Mouse (Mus musculus) fibroblast of lung, adult 2 months (primary cell): ENCODE results near the gene Clec2d.
A peak's percentile ranks its signal among the peaks of the same experiment; 100 is the strongest.

Experiments
- DNase-seq: peaks from one replicate; pipeline ENCODE4 v3.0.0-alpha.2; 2011; ENCODE audit warnings: low read depth

The Clec2d gene

DNA sequence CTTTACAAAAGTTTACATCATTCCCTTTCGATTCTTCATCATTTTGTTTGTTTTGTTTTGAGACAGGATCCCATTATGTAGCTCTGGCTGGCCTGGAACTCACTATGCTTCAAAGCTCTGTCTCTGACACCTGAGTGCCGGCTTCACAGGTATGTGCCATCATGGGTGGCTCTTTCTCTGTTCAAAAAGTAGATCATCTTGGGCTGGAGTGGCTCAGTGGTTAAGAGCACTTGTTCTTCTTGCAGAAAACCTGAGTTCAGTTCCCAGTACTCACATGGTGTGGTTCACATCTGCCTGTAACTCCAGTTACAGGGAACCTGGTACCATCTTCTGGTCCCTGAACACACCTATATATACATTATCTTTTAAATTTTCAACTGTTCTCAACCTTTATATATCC, 44.7 kb downstream of the Clec2d start:
- no peak for DNase-seq

DNA sequence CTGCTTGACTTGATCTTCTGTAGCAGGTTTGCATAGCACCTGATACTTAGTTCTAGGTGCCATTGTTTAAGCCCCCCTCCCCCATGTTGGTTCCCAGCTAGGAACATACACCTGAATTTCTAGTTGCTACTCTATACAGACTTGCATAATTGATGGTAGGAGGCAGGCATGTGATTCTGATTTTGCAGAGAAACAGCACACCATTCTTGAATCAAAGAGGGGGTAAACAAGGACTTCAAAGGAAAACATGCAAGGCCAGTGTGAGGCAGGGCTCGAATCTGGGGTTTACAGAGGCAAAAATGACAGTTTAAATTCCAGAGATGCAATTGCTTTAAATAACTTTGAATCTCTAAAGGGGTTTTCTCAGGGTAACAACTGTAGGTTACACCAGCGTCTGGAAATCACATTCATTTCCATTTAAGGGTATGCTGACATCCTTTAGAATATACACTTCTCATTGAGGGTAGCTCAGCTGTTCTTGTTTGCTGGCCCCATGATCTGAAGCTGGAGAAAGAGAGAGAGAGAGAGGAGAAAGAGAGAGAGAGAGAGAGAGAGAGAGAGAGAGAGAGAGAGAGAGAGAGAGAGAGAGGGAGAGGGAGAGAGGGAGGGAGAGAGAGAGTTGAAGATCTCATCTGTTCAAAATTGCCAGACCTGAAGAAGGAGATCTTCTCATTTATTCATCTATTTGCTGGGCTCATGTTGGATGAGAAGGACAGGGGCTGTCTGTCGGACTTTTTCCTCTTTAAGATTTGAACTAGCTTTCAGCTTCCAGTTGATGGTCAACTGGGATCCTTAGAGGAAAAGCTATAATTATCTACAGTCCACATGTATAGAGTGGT, 48.7 kb downstream of the Clec2d start:
- no peak for DNase-seq

DNA sequence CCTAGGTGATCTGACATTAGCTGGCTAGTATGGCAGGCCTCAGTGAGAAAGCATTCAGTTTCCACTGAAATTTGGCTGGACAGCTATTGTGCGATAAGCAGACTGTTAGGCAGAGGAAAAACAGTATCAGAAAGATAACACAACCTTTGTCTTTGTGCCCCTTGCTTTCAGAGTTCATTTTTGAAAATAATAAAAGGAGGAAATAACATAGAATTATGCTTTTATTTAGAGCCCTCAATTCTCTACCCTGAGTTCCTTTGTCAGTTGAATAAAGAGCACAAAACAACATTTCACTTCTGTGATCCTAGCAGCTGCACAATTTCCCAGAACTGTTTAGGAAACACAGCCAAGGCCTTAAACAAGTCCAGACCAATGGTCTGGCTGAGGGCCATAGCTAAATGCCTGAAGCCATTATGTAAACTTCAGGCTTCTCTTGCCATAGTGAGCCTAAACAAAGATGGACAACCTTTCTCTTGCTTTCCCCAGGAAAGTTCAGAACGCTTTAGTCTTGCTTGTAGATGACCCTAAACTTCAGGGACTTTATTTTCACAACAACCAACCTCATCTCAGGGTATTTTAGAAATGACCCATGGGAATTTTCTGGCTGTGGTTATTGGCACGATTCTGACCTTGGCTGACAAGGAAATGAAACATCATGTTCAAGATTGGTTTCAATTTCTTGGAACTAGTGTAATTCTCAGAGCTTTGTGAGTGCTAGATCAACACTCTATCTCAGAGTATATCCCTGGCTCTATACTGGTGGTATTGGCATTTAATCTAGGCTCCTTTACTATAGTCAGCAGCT, 49.6 kb downstream of the Clec2d start:
- DNase-seq: peak; percentile 97

DNA sequence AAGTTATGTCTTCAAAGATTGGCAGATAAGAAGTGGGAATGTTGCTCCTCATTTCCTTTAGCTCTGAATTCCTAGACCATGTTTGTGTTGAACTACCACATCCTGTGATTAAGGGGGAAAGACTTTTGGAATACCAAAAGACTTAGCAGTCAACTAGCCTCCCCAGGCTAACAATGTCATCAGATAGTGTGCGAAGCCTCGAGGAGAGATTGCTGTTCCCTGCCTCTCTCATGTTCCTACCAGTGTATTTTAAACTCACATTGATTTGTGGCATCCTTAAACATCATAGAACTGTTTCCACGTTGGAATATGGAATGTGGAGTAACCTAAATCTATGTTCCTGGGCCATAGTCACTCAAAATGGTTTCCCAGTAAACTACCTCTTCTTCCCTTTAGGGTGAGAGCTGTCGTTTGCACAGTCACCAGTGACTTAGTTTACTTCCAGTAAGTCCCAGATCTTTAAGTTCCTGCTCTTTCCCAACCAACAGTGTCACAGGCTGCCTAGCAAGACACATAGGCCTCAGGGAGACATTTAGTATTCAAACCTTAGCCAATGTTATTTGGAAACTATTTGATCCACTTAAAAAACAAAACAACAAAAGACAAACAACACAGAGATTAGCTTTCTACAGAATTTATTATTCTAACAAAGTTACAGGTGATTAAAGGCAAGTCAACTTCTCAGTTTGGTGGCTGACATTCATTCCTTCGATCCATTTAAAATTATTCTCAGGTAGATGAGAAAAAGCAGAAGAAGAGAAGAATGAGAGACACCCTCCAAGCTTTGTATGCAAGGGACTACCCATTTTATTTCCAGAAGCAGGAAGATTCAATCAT, 51.8 kb downstream of the Clec2d start:
- DNase-seq: no peak

DNA sequence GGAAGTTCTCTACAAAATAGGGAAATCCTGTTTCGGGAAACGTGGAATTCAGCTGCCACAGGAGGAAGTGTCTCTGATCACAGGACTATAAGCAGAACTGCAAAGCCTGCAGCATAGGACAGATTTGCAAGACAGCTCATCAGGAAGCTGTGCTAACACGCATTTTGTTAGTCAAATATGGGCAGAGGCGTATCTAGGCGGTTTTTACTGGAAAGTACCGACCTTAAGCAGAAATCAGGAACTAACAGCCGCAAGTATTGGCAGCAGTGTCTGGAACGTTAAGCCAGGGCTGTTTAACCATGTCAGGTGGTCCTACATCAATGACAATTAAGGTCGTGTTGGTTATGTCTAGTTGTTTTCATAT, 52.4 kb downstream of the Clec2d start:
- peak; percentile 81 for DNase-seq

DNA sequence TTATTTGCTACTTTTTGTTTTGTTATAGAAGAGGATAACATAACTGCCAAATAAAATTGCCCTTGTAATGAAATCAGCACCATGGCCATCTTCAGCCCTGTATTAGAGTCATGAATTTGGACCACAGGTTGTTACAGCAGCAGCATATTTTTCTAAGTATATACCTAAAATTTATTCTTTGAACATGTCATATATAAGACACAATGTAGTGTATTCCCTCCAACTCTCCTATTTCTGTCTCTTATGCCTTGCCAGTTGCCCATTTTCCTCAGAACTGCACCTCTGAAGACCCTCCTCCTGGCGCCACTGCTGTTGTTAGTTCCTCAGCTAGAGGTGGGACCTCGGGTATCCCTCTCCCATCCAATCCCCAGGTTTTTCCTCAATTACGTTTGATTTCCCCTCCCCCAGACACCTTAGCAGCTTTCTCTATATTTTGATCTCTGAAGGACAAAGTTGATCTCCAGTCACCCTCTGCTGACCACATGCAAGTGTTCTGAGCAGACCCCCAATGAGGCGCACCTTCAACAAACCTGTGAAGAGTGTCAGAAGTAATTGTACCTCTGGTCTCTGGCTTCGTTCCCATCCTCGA, 53.0 kb downstream of the Clec2d start:
- no peak for DNase-seq

DNA sequence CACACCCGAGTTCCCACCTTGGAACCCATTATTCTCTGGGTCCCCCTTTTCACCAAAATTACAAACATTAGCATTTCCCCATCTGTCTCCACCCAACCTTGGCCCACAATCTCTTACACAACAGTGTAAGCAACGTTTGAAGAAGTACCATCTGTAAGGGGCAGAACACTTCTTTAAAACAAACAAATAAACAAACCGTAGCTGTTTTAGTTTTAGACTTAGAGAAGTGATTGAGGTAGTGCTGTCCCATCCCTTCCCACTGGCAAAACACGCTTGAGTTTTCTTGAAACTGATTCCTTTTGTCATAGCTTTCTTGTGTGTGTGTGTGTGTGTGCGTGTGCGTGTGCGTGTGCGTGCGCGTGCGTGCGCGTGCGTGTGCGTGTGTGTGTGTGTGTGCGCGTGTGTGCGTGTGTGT, 53.5 kb downstream of the Clec2d start:
- DNase-seq: no peak

DNA sequence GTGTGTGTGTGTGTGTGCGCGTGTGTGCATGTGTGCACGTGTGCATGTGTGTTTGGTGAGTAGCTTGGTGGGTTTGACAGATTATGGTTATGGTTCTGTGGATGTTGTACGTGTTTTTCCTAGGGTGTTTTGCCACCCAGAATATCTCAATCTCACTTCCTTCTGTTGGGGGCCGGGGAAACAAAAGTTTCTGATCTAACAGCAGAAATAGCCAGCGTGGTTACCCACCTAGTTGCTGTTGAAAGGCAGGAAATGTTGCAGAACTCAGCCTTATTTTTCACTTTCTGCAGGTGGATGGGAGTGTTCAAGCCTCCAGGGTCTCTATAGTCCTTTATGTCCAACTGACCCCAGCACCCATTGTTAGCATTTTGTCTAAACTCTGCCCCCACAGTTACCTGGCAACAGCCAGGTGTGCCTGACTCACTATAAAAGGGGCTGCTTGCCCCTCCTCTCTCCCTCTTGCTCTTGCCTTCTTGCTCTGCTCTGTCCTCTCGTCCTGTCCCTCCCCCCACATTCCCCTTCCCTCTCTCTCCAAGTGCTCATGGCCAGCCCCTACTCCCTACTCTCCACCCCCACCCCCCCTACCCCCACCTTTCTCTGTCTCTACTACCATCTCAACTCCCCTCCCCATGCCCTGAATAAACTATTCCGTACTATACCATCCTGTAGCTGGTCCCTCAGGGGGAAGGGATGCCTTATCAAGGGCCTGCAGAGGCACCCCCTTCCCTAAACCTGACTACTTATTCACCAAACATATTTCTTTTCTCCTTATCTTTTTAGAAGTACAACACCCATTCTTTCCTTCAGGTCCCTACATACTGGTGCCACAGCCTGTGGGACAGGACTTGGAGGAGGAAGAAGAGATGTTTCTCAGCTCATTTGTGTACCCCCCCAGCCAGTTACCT, 54.3 kb downstream of the Clec2d start:
- DNase-seq: no peak

DNA sequence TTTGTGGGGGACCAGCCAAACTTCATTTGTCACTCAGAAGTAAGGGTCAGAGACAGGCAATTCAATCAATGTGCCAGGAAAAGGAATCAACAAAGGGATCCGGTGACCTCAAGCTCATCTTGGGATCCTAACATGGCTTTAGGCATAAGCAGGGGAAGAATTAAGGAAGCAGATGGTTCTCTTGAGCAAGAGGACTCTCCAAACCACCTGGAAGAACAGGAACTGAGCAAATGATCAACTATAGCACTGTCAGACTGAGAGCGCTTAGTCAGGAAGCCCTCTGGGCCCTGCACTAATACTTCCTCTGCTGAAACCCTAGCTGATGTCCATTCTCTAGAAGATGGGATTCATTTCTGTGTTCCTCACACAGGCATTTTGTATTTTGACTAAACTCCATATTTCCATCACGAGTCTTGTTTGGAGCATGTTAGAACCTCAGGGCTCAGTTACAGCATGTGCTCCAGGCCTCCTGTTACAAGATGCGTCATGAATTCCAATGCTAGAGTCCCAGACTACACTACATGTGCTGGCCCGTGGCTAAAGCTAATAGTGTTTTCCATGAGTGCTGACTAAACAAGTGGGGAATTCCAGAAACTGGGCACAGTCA, 55.5 kb downstream of the Clec2d start:
- peak; percentile 96 for DNase-seq
